ENCODE assay signal across 26 mouse cellular contexts in the genomic region with DNA sequence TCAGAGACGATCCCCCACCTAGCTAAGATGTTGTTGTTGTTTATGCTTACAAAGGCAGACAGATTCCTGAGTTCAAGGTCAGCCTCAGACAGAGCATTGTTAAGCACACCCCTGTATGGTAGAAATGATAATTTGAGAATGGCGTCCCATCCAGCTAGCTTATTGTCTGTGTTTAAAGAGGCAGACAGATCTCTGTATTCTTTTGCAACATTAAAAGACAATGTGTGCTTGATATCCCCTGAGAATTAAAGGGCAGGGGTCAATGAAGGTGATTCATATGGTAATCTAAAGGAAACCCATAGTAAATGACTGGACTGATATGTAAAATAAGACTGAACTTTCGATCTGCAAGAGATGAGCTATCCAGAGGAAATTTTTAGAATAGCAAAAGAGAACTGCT.
"Had no signal": no experiment of that assay in that cellular context is flagged by ENCODE, and none has a peak within 500 bp of the region (broad histone marks: within the 10 kb centered on the region; RNA-seq: fewer than 3 reads in every experiment).

No protein-coding gene starts in this region.

- H3K4me3 ChIP-seq: embryonic facial prominence, embryonic 10.5 days; embryonic facial prominence, embryonic 12.5 days; embryonic facial prominence, embryonic 13.5 days; embryonic facial prominence, embryonic 15.5 days; erythroblast, embryonic 14.5 days; forebrain, embryonic 10.5 days; forebrain, embryonic 12.5 days; forebrain, embryonic 13.5 days; forebrain, embryonic 15.5 days; gastrocnemius, adult 2 months; heart, adult 2 months; heart, embryonic 10.5 days had no signal

- H3K27me3 ChIP-seq: embryonic facial prominence, embryonic 12.5 days; embryonic facial prominence, embryonic 13.5 days; embryonic facial prominence, embryonic 15.5 days; forebrain, embryonic 12.5 days; forebrain, embryonic 13.5 days; forebrain, embryonic 15.5 days had no signal

- H3K36me3 ChIP-seq: embryonic facial prominence, embryonic 10.5 days; embryonic facial prominence, embryonic 12.5 days; embryonic facial prominence, embryonic 13.5 days; embryonic facial prominence, embryonic 15.5 days; forebrain, embryonic 10.5 days; forebrain, embryonic 12.5 days; forebrain, embryonic 15.5 days; heart, embryonic 10.5 days had no signal

- H3K4me1 ChIP-seq: embryonic facial prominence, embryonic 10.5 days; embryonic facial prominence, embryonic 12.5 days; embryonic facial prominence, embryonic 13.5 days; embryonic facial prominence, embryonic 15.5 days; forebrain, embryonic 10.5 days; forebrain, embryonic 12.5 days; forebrain, embryonic 13.5 days; forebrain, embryonic 15.5 days; heart, embryonic 10.5 days had no signal

- H3K9ac ChIP-seq: embryonic facial prominence, embryonic 12.5 days; embryonic facial prominence, embryonic 13.5 days; embryonic facial prominence, embryonic 15.5 days; forebrain, embryonic 12.5 days; forebrain, embryonic 13.5 days; forebrain, embryonic 15.5 days; forebrain, postnatal 0 days had no signal

- H3K4me2 ChIP-seq: embryonic facial prominence, embryonic 12.5 days; embryonic facial prominence, embryonic 13.5 days; embryonic facial prominence, embryonic 15.5 days; forebrain, embryonic 12.5 days; forebrain, embryonic 13.5 days; forebrain, embryonic 15.5 days; heart, embryonic 11.5 days had no signal

- H3K9me3 ChIP-seq: embryonic facial prominence, embryonic 10.5 days; embryonic facial prominence, embryonic 12.5 days; embryonic facial prominence, embryonic 13.5 days; embryonic facial prominence, embryonic 15.5 days; forebrain, embryonic 10.5 days; forebrain, embryonic 12.5 days; forebrain, embryonic 13.5 days; forebrain, embryonic 15.5 days; heart, embryonic 10.5 days had no signal

- DNase-seq: cerebellum, postnatal 10 days; cerebellum, postnatal 14 days; cerebellum, postnatal 25 days; cerebellum, postnatal 36 days; embryo, embryonic 11 days; forebrain, postnatal 0 days; gastrocnemius, adult 2 months; gastrocnemius, postnatal 10 days; gastrocnemius, postnatal 14 days; gastrocnemius, postnatal 25 days; gastrocnemius, postnatal 36 days; heart, adult 11 months; heart, adult 18-20 months; heart, adult 2 months had no signal

- ATAC-seq: forebrain, embryonic 13.5 days; forebrain, embryonic 15.5 days; forebrain, embryonic 16.5 days; forebrain, postnatal 0 days had no signal

- H3K27ac ChIP-seq: embryonic facial prominence, embryonic 10.5 days; embryonic facial prominence, embryonic 12.5 days; embryonic facial prominence, embryonic 13.5 days; embryonic facial prominence, embryonic 15.5 days; forebrain, embryonic 10.5 days; forebrain, embryonic 12.5 days; forebrain, embryonic 13.5 days; forebrain, embryonic 15.5 days; gastrocnemius, adult 2 months; heart, adult 2 months; heart, embryonic 10.5 days had no signal
